Mouse (Mus musculus): ENCODE results near the gene Mfng. TPM values are rescaled to one million over a fixed set of nuclear protein-coding genes. Genes with fewer than 3 reads are reported as not detected.
A peak's percentile ranks its signal among the peaks of the same experiment; 100 is the strongest.

Gene Mfng
- total RNA-seq (2021) = 10 to 100 TPM; 19.3 to 24.0 TPM

GRCm38 (mm10) chr15:78773290-78773729, at the start of gene Mfng:
TSS of gene Mfng (minus strand) at chr15:78773475.
- peak; percentile 72 to 74 for DNase-seq
- intact Hi-C loops (cut with DNase I) = no loop called here

GRCm38 (mm10) chr15:78816074-78816391, 42.8 kb upstream of the Mfng start:
- DNase-seq = no peak
- intact Hi-C loops (cut with DNase I) = loop anchor here (5.0 kb wide), 1 partner anchor 36 kb away; no protein-coding TSS in a partner anchor

- DNase-seq = peak in 1 of 2 experiments; percentile 60
- intact Hi-C loops (cut with DNase I) = loop anchor here (5.0 kb wide), 1 partner anchor 37 kb away; no protein-coding TSS in a partner anchor
These were observed 42.2 kb upstream of the Mfng start for GRCm38 (mm10) chr15:78815314-78816073.

- no peak for DNase-seq
- intact Hi-C loops (cut with DNase I) = no loop called here
These were observed 40.3 kb upstream of the Mfng start for GRCm38 (mm10) chr15:78813603-78814002.

GRCm38 (mm10) chr15:78810146-78810545, 36.9 kb upstream of the Mfng start:
- DNase-seq = no peak
- intact Hi-C loops (cut with DNase I) = no loop called here

GRCm38 (mm10) chr15:78809739-78810138, 36.5 kb upstream of the Mfng start:
- DNase-seq = no peak
- intact Hi-C loops (cut with DNase I) = no loop called here

- no peak for DNase-seq
- intact Hi-C loops (cut with DNase I) = no loop called here
These were observed 35.7 kb upstream of the Mfng start for GRCm38 (mm10) chr15:78808980-78809379.

- no peak for DNase-seq
- intact Hi-C loops (cut with DNase I) = no loop called here
These were observed 33.9 kb upstream of the Mfng start for GRCm38 (mm10) chr15:78807141-78807540.

- intact Hi-C loops (cut with DNase I) = no loop called here
- DNase-seq = no peak
These were observed 33.3 kb upstream of the Mfng start for GRCm38 (mm10) chr15:78806614-78807013.

GRCm38 (mm10) chr15:78805351-78805750, 32.1 kb upstream of the Mfng start:
- intact Hi-C loops (cut with DNase I) = no loop called here
- DNase-seq = no peak

GRCm38 (mm10) chr15:78804326-78804725, 31.1 kb upstream of the Mfng start:
- intact Hi-C loops (cut with DNase I) = no loop called here
- DNase-seq = peak; percentile 49 to 51

GRCm38 (mm10) chr15:78803499-78803900, 30.2 kb upstream of the Mfng start:
- DNase-seq = peak; percentile 64 to 72
- intact Hi-C loops (cut with DNase I) = loop anchor here (2.0 kb wide), 1 partner anchor 17 kb away; no protein-coding TSS in a partner anchor

GRCm38 (mm10) chr15:78802776-78803391, 29.6 kb upstream of the Mfng start, which contains the start of gene Card10:
TSS of gene Card10 (minus strand) at chr15:78803042.
- peak; percentile 54 to 70 for DNase-seq
- intact Hi-C loops (cut with DNase I) = loop anchor here (2.0 kb wide), 1 partner anchor 16 kb away; no protein-coding TSS in a partner anchor

GRCm38 (mm10) chr15:78801971-78802741, 28.9 kb upstream of the Mfng start:
- intact Hi-C loops (cut with DNase I) = loop anchor here (2.0 kb wide), 1 partner anchor 15 kb away; no protein-coding TSS in a partner anchor
- peak; percentile 52 to 68 for DNase-seq

GRCm38 (mm10) chr15:78801571-78801970, 28.3 kb upstream of the Mfng start:
- DNase-seq = no peak

GRCm38 (mm10) chr15:78799029-78799428, 25.8 kb upstream of the Mfng start:
- no peak for DNase-seq
- intact Hi-C loops (cut with DNase I) = no loop called here

More at GRCm38 (mm10) chr15:78801571-78801970, 28.3 kb upstream of the Mfng start:
- intact Hi-C loops (cut with DNase I) = no loop called here

GRCm38 (mm10) chr15:78797060-78797329, 23.7 kb upstream of the Mfng start:
- intact Hi-C loops (cut with DNase I) = no loop called here
- DNase-seq = no peak

- peak; percentile 76 to 78 for DNase-seq
- intact Hi-C loops (cut with DNase I) = no loop called here
These were observed 23.2 kb upstream of the Mfng start for GRCm38 (mm10) chr15:78796196-78797059.

GRCm38 (mm10) chr15:78790990-78791389, 17.7 kb upstream of the Mfng start:
- DNase-seq = no peak
- intact Hi-C loops (cut with DNase I) = no loop called here

GRCm38 (mm10) chr15:78790451-78790850, 17.2 kb upstream of the Mfng start:
- peak; percentile 59 to 73 for DNase-seq
- intact Hi-C loops (cut with DNase I) = no loop called here

Data from heart, postnatal 10 days (tissue).